Mouse (Mus musculus) lung, adult 2 months (tissue): ENCODE data around the gene Agk.

Experiments used
- CTCF ChIP-seq: fragments of 200-500 bp; IDR thresholded peaks from 2 replicates; pipeline ENCODE4 v1.5.1; 2011; ENCODE audit warnings: mild to moderate bottlenecking, low read length, control low read depth; ENCODE audit not compliant: insufficient read depth
- POLR2A ChIP-seq: fragments of 200-500 bp; IDR thresholded peaks from 2 replicates; pipeline ENCODE4 v1.6.1; 2011; ENCODE audit warnings: low read depth, mild to moderate bottlenecking, control low read depth, low read length, borderline replicate concordance; ENCODE audit errors: extremely low read depth

GRCm38 (mm10) chr6:40350856-40351255 lies 25.9 kb downstream of the Agk start:
- TF ChIP-seq CTCF: no peak
- no peak for TF ChIP-seq POLR2A
